Mouse (Mus musculus): ENCODE results near the gene Sox5.

Gene Sox5

GRCm38 (mm10) chr6:144429276-144429675, 352.5 kb downstream of the Sox5 start:
- in situ Hi-C loops (cut with MboI) = no loop called here

- in situ Hi-C loops (cut with MboI) = no loop called here
Measured at GRCm38 (mm10) chr6:144408030-144408429, 373.7 kb downstream of the Sox5 start.

- in situ Hi-C loops (cut with MboI) = no loop called here
Measured at GRCm38 (mm10) chr6:144398115-144398514, 383.7 kb downstream of the Sox5 start.

GRCm38 (mm10) chr6:144393151-144393550, 388.6 kb downstream of the Sox5 start:
- in situ Hi-C loops (cut with MboI) = no loop called here

- in situ Hi-C loops (cut with MboI) = no loop called here
Measured at GRCm38 (mm10) chr6:144389333-144390054, 392.3 kb downstream of the Sox5 start.

GRCm38 (mm10) chr6:144387539-144388255, 394.1 kb downstream of the Sox5 start:
- in situ Hi-C loops (cut with MboI) = no loop called here

GRCm38 (mm10) chr6:144380641-144381040, 401.1 kb downstream of the Sox5 start:
- in situ Hi-C loops (cut with MboI) = no loop called here

- in situ Hi-C loops (cut with MboI) = no loop called here
Measured at GRCm38 (mm10) chr6:144380171-144380570, 401.6 kb downstream of the Sox5 start.

GRCm38 (mm10) chr6:144374810-144375209, 407.0 kb downstream of the Sox5 start:
- in situ Hi-C loops (cut with MboI) = no loop called here

GRCm38 (mm10) chr6:144370699-144371098, 411.1 kb downstream of the Sox5 start:
- in situ Hi-C loops (cut with MboI) = no loop called here

- in situ Hi-C loops (cut with MboI) = no loop called here
Measured at GRCm38 (mm10) chr6:144367626-144368077, 414.1 kb downstream of the Sox5 start.

GRCm38 (mm10) chr6:144361267-144362038, 420.3 kb downstream of the Sox5 start:
- in situ Hi-C loops (cut with MboI) = no loop called here

- in situ Hi-C loops (cut with MboI) = no loop called here
Measured at GRCm38 (mm10) chr6:144357081-144357480, 424.7 kb downstream of the Sox5 start.

GRCm38 (mm10) chr6:144351049-144351448, 430.7 kb downstream of the Sox5 start:
- in situ Hi-C loops (cut with MboI) = no loop called here

GRCm38 (mm10) chr6:144343338-144343737, 438.4 kb downstream of the Sox5 start:
- in situ Hi-C loops (cut with MboI) = no loop called here

- in situ Hi-C loops (cut with MboI) = no loop called here
Measured at GRCm38 (mm10) chr6:144339554-144339953, 442.2 kb downstream of the Sox5 start.

- in situ Hi-C loops (cut with MboI) = no loop called here
Measured at GRCm38 (mm10) chr6:144339006-144339405, 442.8 kb downstream of the Sox5 start.

GRCm38 (mm10) chr6:144338221-144338620, 443.6 kb downstream of the Sox5 start:
- in situ Hi-C loops (cut with MboI) = no loop called here

- in situ Hi-C loops (cut with MboI) = no loop called here
Measured at GRCm38 (mm10) chr6:144337436-144337969, 444.3 kb downstream of the Sox5 start.

- in situ Hi-C loops (cut with MboI) = no loop called here
Measured at GRCm38 (mm10) chr6:144336789-144337188, 445.0 kb downstream of the Sox5 start.

GRCm38 (mm10) chr6:144333146-144333545, 448.6 kb downstream of the Sox5 start:
- in situ Hi-C loops (cut with MboI) = no loop called here

GRCm38 (mm10) chr6:144332027-144332426, 449.8 kb downstream of the Sox5 start:
- in situ Hi-C loops (cut with MboI) = no loop called here

Data from mature B cell (primary cell).